Mouse (Mus musculus) C2C12 (cell line): Measurements from ENCODE around the gene Whamm.

Experiments
- CTCF ChIP-seq: IDR thresholded peaks from one replicate; pipeline ENCODE4 v1.5.1; 2011; ENCODE audit not compliant: control insufficient read depth, insufficient read depth, insufficient read length
- MAX ChIP-seq: IDR thresholded peaks from one replicate; pipeline ENCODE4 v1.6.1; 2011; ENCODE audit warnings: mild to moderate bottlenecking, control low read depth
- MYOG ChIP-seq: IDR thresholded peaks from one replicate; pipeline ENCODE4 v1.6.1; 2011; ENCODE audit not compliant: control insufficient read depth, insufficient read length; ENCODE audit errors: extremely low read depth
- USF1 ChIP-seq: IDR thresholded peaks from one replicate; pipeline ENCODE4 v1.6.1; 2011; ENCODE audit warnings: low read depth, mild to moderate bottlenecking, control low read depth, moderate library complexity

GRCm38 (mm10) chr7:81573821-81574220 is 2.8 kb downstream of the Whamm start:
- TF ChIP-seq CTCF = no peak
- TF ChIP-seq MYOG = no peak
- no peak for TF ChIP-seq MAX
- TF ChIP-seq USF1 = no peak
